Mouse (Mus musculus) lung, postnatal 14 days (tissue): ENCODE data around the gene Marc2.

Experiments used
- DNase-seq: peaks from one replicate; pipeline ENCODE4 v3.0.0; 2021

Marc2 gene

GRCm38 (mm10) chr1:184807627-184808417 is 38.4 kb downstream of the Marc2 start:
- DNase-seq: peak; percentile 28

GRCm38 (mm10) chr1:184807123-184807522 is 39.1 kb downstream of the Marc2 start:
- DNase-seq: no peak

GRCm38 (mm10) chr1:184805749-184806148 is 40.5 kb downstream of the Marc2 start:
- DNase-seq: no peak

GRCm38 (mm10) chr1:184793163-184793876 is 52.9 kb downstream of the Marc2 start:
- peak; percentile 65 for DNase-seq

GRCm38 (mm10) chr1:184791109-184791508 is 55.1 kb downstream of the Marc2 start:
- peak; percentile 56 for DNase-seq

GRCm38 (mm10) chr1:184786376-184787151 is 59.7 kb downstream of the Marc2 start:
- DNase-seq: no peak

- DNase-seq: no peak
Observed at GRCm38 (mm10) chr1:184783641-184784040, 62.6 kb downstream of the Marc2 start.

GRCm38 (mm10) chr1:184782161-184782513 is 64.1 kb downstream of the Marc2 start:
- DNase-seq: peak; percentile 59

GRCm38 (mm10) chr1:184781286-184782160 is 64.7 kb downstream of the Marc2 start:
- DNase-seq: no peak

GRCm38 (mm10) chr1:184778157-184778556 is 68.1 kb downstream of the Marc2 start:
- no peak for DNase-seq

GRCm38 (mm10) chr1:184777061-184777795 is 69.0 kb downstream of the Marc2 start:
- DNase-seq: no peak

GRCm38 (mm10) chr1:184775289-184775688 is 71.0 kb downstream of the Marc2 start:
- DNase-seq: no peak

- no peak for DNase-seq
Observed at GRCm38 (mm10) chr1:184771891-184772249, 74.4 kb downstream of the Marc2 start.

GRCm38 (mm10) chr1:184771202-184771890 is 74.9 kb downstream of the Marc2 start:
- DNase-seq: peak; percentile 94

GRCm38 (mm10) chr1:184763866-184764265 is 82.4 kb downstream of the Marc2 start:
- DNase-seq: no peak
